Mouse (Mus musculus) limb, embryonic 14.5 days (tissue): Measurements from ENCODE around the gene Iqgap1. TPM values are rescaled to one million over a fixed set of nuclear protein-coding genes. Genes with fewer than 3 reads are reported as not detected.

Source experiments
- ATAC-seq: fragments of 200-750 bp; cut with Nextera tagmentation; 2 replicates; pipeline ENCODE4 v1.8.0; 2017; ENCODE audit warnings: low read depth, moderate number of reproducible peaks, moderate TSS enrichment; ENCODE audit not compliant: low FRiP score
- DNase-seq: peaks from one replicate; pipeline ENCODE4 v3.0.0-alpha.2; 2015; ENCODE audit warnings: low spot score
- H3K27ac ChIP-seq: fragments of 300-500 bp; sonication (generic); replicated peaks from 2 replicates; pipeline ENCODE4 v1.5.1; 2014; ENCODE audit warnings: low read depth, mild to moderate bottlenecking, low read length, moderate library complexity, mixed read lengths
- H3K27me3 ChIP-seq: fragments of 300-500 bp; sonication (generic); 2 replicates; pipeline ENCODE4 v1.6.1; 2014; ENCODE audit warnings: low read length, mixed read lengths; ENCODE audit not compliant: control insufficient read depth, insufficient read depth
- H3K36me3 ChIP-seq: fragments of 300-500 bp; sonication (generic); 2 replicates; pipeline ENCODE4 v1.6.1; 2014; ENCODE audit warnings: mild to moderate bottlenecking, low read length, moderate library complexity, mixed read lengths; ENCODE audit not compliant: control insufficient read depth, insufficient read depth
- H3K4me1 ChIP-seq: fragments of 300-500 bp; sonication (generic); 2 replicates; pipeline ENCODE4 v1.6.1; 2014; ENCODE audit warnings: antibody characterized with exemption, low read length, mixed read lengths; ENCODE audit not compliant: control insufficient read depth, insufficient read depth
- H3K4me2 ChIP-seq: fragments of 300-500 bp; sonication (generic); replicated peaks from 2 replicates; pipeline ENCODE4 v1.6.1; 2014; ENCODE audit warnings: low read depth, mild to moderate bottlenecking, low read length, moderate library complexity; ENCODE audit not compliant: severe bottlenecking
- H3K4me3 ChIP-seq: fragments of 300-500 bp; sonication (generic); replicated peaks from 2 replicates; pipeline ENCODE4 v1.5.1; 2014; ENCODE audit warnings: low read length
- H3K9ac ChIP-seq: fragments of 300-500 bp; sonication (generic); 2 replicates; pipeline ENCODE4 v1.6.1; 2014; ENCODE audit warnings: mild to moderate bottlenecking, low read depth, low read length, moderate library complexity; ENCODE audit not compliant: severe bottlenecking
- H3K9me3 ChIP-seq: fragments of 300-500 bp; sonication (generic); 2 replicates; pipeline ENCODE4 v1.6.1; 2016; ENCODE audit warnings: low read length; ENCODE audit not compliant: control insufficient read depth
- POLR2A ChIP-seq: fragments of 200-500 bp; IDR thresholded peaks from 2 replicates; pipeline ENCODE4 v1.8.0; 2012; ENCODE audit warnings: inconsistent platforms, mild to moderate bottlenecking, moderate library complexity, borderline replicate concordance; ENCODE audit not compliant: insufficient read depth, insufficient read length; ENCODE audit errors: extremely low read depth
- WGBS: fragments of 180-500 bp; shearing (Covaris S2); extraction: QIAGEN DNeasy Blood & Tissue Kit; methylation state at CpG from one replicate; pipeline ENCODE4 v1.1.7; 2014; 5-methylcytosine and 5-hydroxymethylcytosine counted together
- polyA plus RNA-seq, 2 experiments: library from polyadenylated mRNA; depleted of rRNA in 1 of 2; stranded (reverse) in 1 of 2; unstranded in 1 of 2; fragments of >200 nt; fragmentation: Nextera tagmentation in 1 of 2; extraction: Ambion mirVana in 1 of 2; gene quantifications; 2 replicates each; pipeline versions ENCODE4 v1.2.1 to v1.2.3; 2012 to 2014

Iqgap1 gene
- polyA plus RNA-seq, 2 experiments = 43.9 to 93.2 TPM

DNA sequence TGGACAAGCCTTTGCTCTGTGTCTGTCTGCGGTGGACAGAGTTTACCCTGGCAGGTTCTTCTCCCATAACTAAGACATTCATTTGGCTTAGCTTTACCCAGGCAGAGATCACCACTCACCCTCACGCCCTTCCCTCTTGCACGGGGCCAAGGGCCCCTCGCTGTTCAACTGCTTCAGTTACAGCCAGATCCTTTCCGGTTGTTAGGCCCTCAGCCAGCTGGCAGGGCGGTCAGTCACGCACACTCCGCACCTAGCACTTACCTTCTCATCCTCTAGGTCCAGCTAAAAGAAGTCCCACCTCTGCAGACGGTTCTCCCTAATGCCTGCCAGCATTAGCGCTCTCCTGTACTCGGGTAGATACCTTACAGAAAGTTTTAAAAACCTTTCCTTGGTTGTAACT, 92.8 kb downstream of the Iqgap1 start:
- 74% methylated on average over 11 of the region's 11 CpGs for WGBS
- Histone ChIP-seq H3K4me1 (no peaks in the 10 kb centered on the region), H3K36me3 (peaks cover 80% of the 10 kb centered on the region), H3K9me3 (no peaks in the 10 kb centered on the region), H3K4me3 (no peak overlapping the region), H3K4me2 (no peak overlapping the region), H3K27me3 (no peaks in the 10 kb centered on the region), H3K9ac (no peak overlapping the region), H3K27ac (no peak overlapping the region)
- ATAC-seq (no peak), DNase-seq (no peak)
- no peak for TF ChIP-seq POLR2A

DNA sequence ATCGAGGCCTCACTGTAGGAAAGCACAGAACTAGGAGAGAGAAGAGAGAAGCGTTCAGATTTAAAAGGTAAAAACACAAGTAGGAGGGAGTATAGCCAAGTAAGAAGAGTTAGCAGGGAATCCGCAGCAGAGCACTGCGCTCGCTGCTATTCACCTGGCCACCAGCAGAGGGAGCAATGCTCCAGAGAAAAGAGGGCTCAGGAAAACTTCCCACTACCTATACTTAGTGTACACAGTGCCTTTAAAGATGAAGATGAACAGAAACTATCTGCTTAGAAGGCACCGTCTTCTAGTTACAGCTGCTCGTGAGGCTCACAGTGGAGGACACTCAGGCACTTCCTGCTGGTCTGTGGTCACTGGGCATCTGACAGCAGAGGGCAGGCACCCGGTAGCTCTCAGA, 96.1 kb downstream of the Iqgap1 start:
- H3K27me3 ChIP-seq = no peaks in the 10 kb centered on the region
- DNase-seq (peak; percentile 74), ATAC-seq (0 out of 2 replicates have a peak, but pooled peaks have one; percentile 53)
- H3K9me3 ChIP-seq = no peaks in the 10 kb centered on the region
- no peak overlapping the region for H3K4me2 ChIP-seq
- WGBS = 21% methylated on average over 8 of the region's 8 CpGs
- no peak overlapping the region for H3K4me3 ChIP-seq
- no peak for TF ChIP-seq POLR2A
- no peak overlapping the region for H3K9ac ChIP-seq
- H3K36me3 ChIP-seq = peaks cover 83% of the 10 kb centered on the region
- H3K4me1 ChIP-seq = no peaks in the 10 kb centered on the region
- H3K27ac ChIP-seq = no peak overlapping the region

DNA sequence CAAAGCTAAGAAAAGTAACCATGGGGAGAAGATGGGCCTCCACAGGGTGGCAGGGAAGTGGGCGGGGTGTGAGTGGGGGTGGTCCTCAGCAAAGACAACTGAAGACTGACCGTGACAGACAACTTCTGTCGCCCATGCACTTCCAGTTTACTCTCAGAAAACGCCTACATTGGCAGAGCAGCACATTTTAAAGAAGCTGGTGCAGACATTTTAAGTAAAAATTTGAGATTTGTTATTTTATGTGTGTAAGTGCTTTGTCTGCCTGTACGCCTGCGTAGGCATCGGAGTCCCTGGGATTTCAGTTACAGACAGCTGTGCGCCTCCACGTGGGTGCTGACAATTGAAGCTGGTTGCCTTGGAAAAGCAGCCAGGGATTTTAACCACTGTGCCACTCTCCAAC, 104.7 kb downstream of the Iqgap1 start:
- no peak overlapping the region for H3K4me2 ChIP-seq
- no peaks in the 10 kb centered on the region for H3K9me3 ChIP-seq
- TF ChIP-seq POLR2A = no peak
- H3K9ac ChIP-seq = no peak overlapping the region
- H3K4me3 ChIP-seq = no peak overlapping the region
- peaks cover 80% of the 10 kb centered on the region for H3K36me3 ChIP-seq
- H3K4me1 ChIP-seq = no peaks in the 10 kb centered on the region
- no peaks in the 10 kb centered on the region for H3K27me3 ChIP-seq
- ATAC-seq (no peak), DNase-seq (no peak)
- 58% methylated on average over 9 of the region's 9 CpGs for WGBS
- H3K27ac ChIP-seq = no peak overlapping the region

DNA sequence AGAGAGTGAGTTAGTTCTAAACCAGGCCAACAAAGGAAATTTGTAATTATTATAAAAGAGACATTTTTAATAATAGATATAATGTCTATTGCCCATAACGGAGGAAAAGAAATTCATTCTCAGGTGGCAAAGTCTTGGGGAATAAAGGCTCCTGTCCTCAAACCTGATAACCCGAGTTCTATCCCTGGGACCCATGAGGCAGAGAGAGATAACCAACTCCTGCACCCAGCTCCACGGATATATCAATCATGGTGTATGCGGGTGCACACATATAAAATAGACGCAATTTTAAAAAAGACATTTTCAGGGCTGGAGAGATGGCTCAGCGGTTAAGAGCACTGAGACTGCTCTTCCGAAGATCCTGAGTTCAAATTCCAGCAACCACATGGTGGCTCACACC, 106.2 kb downstream of the Iqgap1 start:
- TF ChIP-seq POLR2A = no peak
- H3K36me3 ChIP-seq = peaks cover 71% of the 10 kb centered on the region
- WGBS = 96% methylated on average over 7 of the region's 7 CpGs
- no peak overlapping the region for H3K4me3 ChIP-seq
- no peak overlapping the region for H3K27ac ChIP-seq
- H3K9ac ChIP-seq = no peak overlapping the region
- no peaks in the 10 kb centered on the region for H3K9me3 ChIP-seq
- H3K27me3 ChIP-seq = no peaks in the 10 kb centered on the region
- no peak for DNase-seq
- H3K4me2 ChIP-seq = no peak overlapping the region
- no peaks in the 10 kb centered on the region for H3K4me1 ChIP-seq
- ATAC-seq = no peak

DNA sequence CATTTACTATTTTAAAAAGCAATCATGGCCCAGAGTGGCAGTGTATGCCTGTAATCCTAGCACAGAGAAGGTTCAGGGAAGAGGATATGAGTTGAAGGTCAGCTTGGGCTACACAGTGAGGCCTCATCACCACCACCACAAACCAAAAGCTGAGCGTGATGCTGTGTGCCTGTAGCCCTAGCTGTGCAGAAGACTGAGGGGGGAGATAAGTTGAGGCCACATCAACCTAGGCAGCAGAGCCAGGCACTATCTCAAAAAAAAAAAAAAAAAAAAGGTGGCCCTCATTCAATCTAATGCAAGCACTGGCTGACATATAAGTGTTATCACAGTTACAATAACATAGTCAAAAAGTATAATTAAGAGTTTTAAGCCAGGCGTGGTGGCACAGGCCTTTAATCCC, 106.7 kb downstream of the Iqgap1 start:
- H3K27me3 ChIP-seq = no peaks in the 10 kb centered on the region
- WGBS = 98% methylated on average over 2 of the region's 2 CpGs

DNA sequence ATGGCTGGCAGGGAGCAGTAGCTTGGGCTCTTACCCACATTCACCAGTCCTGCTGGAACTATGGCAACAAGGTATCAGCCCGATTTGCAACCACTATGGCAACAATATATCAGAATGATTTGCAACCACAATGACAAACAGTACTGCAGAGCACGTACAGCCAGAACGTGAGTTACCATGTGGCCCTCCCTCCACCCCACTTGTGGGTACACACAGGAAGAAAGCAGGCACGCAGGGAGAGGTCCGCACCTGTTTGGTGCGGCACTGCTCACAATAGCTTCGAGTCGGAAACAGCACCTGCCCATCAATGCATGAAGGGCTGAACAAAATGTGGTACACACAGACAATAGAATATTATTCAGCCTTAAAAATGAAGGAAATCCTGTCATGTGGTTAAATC, 107.3 kb downstream of the Iqgap1 start:
- H3K36me3 ChIP-seq = peaks cover 66% of the 10 kb centered on the region
- ATAC-seq (no peak), DNase-seq (no peak)
- H3K4me2 ChIP-seq = no peak overlapping the region
- 90% methylated on average over 8 of the region's 8 CpGs for WGBS
- H3K27me3 ChIP-seq = no peaks in the 10 kb centered on the region
- no peaks in the 10 kb centered on the region for H3K4me1 ChIP-seq
- no peak overlapping the region for H3K9ac ChIP-seq
- no peaks in the 10 kb centered on the region for H3K9me3 ChIP-seq
- no peak overlapping the region for H3K27ac ChIP-seq
- TF ChIP-seq POLR2A = no peak
- H3K4me3 ChIP-seq = no peak overlapping the region

More for the DNA sequence above, 106.7 kb downstream of the Iqgap1 start:
- H3K9ac ChIP-seq = no peak overlapping the region
- H3K4me1 ChIP-seq = no peaks in the 10 kb centered on the region
- TF ChIP-seq POLR2A = no peak
- H3K4me3 ChIP-seq = no peak overlapping the region
- H3K9me3 ChIP-seq = no peaks in the 10 kb centered on the region
- H3K4me2 ChIP-seq = no peak overlapping the region
- ATAC-seq (no peak), DNase-seq (no peak)
- H3K36me3 ChIP-seq = peaks cover 68% of the 10 kb centered on the region
- H3K27ac ChIP-seq = no peak overlapping the region
